Mouse (Mus musculus) adrenal gland, postnatal 25 days (tissue): ENCODE data around the gene Mreg. TPM values are rescaled to one million over a fixed set of nuclear protein-coding genes. Genes with fewer than 3 reads are reported as not detected.
A peak's percentile ranks its signal among the peaks of the same experiment; 100 is the strongest.

ENCODE experiments used
- DNase-seq: peaks from one replicate; pipeline ENCODE4 v3.0.0; 2021; ENCODE audit warnings: mixed read lengths
- total RNA-seq: library from RNA; stranded (reverse); gene quantifications from 2 replicates; pipeline ENCODE4 v1.2.3, GENCODE M21; 2021

The Mreg gene
- total RNA-seq, 1 experiment from 2014 or later, result 1.2 TPM

DNA sequence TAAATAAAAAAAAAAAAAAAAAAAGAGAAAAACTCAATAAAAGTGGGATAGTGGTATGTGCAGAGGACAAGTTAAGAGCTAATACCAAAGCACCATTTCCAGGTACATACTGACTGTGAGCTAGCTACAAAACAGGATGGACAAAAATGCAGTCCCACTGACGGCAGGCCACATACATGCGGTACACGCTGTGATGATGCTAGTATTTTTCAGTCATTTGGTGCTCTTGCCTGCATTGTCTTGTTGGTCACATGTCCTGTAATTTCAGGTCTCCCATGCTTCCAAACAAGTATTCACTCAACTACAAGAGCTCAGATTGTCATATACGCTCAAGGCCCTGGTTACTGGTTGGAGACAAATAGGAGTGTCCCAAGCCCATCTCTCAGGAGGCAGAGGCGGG, 15.4 kb upstream of the Mreg start:
- DNase-seq, result no peak

DNA sequence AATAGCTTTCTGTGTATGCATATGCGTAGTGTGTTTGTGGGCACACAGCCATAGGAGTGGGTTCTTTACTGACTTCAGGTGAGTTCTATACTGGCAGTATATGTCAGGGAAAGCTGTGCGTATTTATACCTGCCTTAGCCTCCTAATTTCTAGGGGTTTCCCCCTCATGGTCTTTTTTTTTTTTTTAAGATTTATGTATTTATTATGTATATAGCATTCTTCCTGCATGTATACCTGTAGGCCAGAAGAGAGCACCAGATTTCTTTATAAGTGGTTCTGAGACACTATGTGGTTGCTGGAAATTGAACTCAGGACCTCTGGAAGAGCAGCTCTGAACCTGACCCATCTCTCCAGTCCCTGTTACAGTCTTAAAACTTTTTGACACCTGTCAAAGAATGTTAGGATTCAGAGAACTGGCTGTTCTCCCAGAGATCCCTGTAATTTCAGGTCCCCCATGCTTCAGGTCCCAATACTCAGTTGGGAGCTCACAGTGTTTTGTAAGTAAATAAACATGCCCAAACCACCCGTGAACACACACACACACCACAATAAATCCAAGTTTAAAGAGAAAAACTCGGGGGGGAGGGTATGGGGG, 14.9 kb upstream of the Mreg start:
- DNase-seq, result no peak

DNA sequence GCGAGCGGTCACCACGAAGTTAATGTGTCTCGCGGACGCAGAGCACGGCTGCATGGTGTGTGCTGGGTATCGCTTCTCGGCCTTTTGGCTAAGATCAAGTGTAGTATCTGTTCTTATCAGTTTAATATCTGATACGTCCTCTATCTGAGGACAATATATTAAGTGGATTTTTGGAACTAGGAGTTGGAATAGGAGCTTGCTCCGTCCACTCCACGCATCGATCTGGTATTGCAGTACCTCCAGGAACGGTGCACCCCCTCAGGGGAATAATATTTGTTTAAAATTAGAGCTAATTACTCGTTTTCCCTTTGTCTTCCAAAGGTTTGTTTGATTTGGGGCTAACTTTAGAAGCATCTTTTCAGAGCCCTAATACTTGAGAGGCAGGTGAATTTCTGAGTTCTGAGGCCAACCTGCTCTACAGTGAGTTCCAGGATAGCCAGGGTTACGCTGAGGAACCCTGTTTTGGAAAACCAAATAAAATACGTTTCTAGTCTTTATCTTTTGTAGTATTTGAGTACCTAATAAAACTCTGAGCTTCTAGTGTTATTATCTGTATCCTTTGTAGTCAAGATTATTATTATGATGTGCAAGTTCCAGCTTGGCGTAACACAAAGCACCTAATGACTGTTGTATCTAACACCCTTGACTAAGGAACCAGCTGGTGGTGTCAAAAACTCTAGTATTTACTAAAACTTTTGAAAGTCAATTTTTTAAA, 14.2 kb upstream of the Mreg start:
- no peak for DNase-seq

DNA sequence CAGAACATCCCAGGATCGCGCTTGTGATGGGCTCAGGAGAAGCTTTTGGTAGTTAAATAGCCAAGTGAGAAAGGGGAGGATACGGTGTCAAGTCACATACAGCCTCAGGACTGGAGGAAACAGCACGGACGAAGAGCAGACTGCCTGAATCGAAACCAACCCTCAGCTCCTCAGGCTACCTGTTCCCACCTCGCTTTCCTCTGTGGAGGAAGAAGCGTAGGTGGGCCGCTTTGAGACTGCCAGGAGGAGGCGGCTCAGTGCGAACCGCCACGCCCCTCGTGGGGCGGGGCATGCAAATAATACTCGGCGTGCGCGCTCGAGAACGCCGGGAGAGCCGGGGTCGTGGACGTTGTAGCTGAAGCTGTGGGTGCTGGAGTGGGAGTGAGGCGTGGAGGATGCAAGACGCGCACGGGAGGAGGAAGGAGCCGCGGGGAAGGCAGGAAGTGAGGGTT, 13.6 kb upstream of the Mreg start:
- DNase-seq, result peak; percentile 81

DNA sequence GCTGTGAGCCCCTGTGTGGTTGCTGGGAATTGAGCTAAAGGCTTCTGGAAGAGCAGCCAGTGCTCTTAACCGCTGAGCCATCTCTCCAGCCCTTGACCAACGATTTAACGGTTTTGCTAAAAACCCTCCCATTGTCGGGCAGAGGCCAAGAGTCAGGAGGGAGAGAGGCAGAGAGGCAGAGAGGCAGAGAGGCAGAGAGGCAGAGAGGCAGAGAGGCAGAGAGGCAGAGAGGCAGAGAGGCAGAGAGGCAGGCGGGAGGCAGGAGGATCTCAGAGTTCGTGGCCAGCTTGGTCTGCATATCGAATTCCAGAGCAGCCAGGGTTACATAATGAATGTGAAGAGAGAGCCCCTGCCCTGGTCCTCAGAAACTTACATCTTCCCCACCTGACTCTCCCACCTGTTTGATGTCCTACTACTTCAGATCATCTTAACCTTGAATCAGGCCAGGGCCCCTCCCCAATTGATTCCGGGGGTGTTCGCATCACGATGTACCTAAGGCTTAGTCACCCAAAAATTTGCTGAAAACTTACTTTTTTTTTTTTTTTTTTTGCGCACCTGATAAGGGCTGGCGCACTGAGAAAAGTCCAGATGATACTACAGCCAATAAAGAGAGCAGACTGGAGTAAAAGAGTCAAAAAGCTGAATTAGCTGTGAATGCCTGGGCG, 13.1 kb upstream of the Mreg start:
- no peak for DNase-seq

DNA sequence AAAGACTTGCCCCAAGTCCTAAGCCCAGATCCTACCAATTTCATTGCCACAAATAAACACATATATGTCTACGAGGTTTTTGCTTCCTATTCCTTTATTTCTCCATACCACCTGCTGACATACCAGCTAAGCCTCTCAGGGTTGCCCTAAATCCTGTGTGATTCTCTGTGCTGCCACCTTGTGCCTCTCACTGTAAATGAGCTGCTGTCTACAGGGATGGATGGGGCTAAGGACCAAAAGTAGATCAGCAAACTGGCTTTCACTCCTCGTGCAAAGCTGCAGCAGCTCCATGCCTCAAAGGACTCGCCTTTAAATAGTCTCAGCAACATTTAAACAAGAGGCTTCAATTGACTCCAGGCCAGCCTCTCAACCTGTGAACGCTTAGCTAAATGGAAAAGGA, 7.9 kb upstream of the Mreg start:
- no peak for DNase-seq

DNA sequence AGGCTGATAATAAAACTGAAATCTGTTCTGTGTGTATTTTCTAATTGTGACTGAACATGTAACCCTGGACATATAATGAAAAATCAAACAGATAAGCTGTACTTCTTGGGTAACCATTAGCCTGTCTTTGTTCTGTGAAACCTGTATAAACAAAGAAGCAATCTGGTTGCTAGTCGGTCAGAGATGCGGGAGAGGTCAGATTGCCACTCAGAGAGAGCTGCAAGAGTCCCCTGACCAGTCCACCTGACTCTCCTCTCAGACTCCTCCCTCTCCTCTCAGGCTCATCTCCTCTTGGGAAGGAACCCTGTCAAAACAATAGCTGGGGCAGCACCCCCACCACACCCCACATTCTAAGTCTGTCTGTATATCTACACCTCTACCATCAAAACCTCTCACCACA, 7.0 kb upstream of the Mreg start:
- no peak for DNase-seq

DNA sequence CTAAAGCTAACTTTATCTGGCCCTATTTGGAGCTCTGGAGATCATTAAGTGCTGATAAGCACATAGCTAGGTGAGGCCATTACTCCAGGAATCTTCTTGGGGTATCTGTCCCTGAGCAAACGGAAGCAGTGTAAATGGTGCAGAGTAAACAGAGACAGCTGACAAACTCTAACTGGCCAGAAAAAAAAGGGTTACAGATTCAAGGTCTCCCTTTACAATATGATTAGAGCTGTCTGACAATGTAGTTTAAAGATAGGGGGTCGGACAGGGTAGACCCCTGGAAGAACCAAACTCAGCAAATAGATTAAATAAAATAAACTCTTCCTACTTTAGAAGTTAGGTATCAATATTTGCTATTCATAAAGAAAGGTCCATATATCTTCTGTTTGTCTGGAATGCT, 6.5 kb upstream of the Mreg start:
- DNase-seq, result no peak

DNA sequence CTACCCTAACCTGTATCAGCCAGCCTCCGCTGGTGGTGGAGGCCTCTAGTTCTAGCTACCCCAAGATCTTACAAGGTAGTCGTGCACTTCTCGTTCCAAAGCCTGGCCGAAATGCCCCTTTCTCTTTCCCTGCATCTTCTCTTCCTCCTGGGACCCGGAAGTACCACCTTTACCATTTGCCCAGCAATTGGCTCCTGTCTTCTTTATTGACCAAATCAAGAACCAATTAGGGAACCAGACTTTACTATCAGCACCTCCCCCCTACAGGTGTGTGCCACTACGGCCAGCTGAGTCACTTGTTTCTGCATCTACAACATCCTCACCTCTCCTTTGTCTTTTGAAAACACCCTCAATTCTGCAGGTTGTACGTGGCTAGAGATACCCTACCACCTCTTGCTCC, 4.7 kb upstream of the Mreg start:
- no peak for DNase-seq

DNA sequence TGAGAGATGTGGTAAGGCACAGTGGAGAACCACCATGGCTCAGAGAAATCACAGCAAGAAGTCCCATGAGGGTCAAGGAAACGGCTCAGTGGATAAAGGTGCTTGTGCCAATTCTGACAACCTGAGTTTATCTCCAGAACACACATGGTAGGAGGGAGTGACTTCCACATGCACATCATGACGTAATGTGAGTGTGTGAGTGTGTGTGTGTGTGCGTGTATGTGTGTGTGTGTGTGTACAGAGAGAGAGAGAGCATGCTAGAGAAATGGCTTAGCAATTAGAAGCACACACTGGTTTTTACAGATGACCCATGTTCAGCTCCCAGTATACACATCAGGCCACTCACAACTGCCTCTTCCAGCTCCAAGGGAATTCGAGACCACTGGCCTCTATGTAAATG, 3.1 kb upstream of the Mreg start:
- DNase-seq, result no peak

DNA sequence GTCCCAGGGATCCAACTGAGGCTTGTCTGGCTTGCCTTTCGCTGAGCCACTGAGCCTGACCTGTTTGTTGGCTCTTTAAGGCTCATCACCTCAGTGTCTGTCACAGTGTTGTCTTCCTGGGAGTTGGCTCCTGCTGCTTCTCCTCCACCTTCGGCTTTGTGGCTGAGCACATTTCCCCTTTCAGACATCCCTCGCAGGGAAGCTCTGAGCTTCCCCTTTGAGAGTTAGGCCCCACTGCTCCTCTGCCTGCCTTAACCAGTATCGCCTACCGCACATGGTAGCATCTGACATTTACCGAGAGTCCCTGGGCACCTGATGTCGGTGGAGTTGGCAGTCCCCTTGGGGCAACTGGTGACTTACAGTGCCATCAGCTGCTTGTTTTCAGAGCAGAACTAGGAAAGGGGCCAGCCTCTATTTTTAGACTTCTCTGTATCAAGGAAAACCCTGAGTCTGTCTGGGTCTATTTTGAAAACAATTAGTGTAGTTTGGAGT, 2.4 kb upstream of the Mreg start:
- no peak for DNase-seq

DNA sequence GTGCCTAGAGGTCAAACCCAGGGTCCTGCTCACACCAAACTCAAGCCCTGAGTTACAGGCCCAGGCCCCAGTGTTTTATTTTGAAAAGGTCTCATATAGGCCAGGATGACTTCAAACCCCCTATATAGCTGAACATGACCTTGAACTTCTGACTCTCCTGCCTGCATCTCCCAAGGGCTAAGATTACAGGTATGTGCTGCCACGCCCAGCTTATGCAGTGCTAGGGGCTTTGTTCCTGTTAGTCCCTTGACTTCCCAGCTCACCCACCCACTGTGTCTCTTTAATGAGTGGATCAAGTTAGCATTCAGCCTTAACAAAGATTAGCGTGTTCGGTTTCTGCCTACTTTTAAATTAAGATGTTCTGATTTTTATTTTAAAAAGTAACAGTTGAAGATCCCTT, 1.8 kb upstream of the Mreg start:
- no peak for DNase-seq

DNA sequence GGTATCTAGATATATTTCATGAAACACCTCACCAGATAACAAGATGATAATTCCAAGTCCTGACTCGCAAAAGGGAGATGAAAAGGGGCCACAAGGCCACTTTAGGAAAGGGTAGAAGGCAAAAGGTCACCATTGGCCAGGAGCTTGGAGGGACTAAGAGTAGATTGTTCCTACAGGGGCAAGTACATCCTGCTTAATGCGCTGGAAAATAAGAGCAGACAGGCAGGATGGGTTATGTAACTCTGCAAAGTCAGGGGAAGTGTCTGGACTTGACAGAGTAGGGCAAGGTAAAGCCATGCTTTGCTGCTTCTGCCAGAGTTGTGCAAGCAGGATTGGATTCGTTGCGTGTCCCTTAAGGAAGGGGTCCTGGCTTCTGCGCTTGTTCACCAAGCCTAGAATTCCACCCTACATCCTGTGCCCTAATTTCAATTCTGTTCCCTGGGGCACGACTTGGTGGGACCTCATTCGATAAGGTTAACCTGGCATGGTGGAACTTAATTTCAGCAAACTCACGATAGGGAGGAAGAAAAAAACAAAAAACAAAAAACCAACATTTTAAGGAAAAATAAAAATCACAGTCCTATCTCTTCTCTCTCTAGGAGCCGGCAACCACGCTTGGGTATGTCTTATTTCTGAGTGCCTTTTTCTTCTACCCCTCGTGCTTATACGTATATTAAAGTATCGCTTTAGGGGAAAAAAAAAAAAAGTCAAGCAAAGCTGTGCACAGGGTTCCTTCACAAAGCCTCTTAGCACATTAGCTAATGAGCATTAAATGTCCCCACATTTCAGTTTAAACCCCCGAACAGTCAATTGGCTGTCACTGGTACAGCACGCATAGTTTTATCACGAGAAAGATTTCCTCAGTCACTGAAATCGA, 1.1 kb downstream of the Mreg start:
- no peak for DNase-seq

DNA sequence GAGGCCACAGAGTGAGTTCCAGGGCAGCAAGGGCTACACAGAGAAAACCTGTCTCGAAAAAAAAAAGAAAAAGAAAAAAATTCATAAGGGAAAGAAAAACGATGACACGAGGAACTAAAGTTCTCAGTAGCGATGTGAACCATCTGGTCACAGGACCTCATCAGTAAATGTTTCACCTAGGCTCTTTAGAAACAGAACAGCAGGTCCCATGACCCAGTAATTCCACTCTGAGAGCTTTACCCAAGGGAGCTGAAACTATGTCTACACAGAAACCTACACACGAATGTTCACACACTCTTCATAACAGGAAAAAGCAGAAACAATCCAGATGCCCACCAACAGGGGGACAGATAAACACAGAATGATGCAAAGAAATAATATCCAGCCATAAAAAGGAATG, 4.0 kb downstream of the Mreg start:
- DNase-seq, result no peak

DNA sequence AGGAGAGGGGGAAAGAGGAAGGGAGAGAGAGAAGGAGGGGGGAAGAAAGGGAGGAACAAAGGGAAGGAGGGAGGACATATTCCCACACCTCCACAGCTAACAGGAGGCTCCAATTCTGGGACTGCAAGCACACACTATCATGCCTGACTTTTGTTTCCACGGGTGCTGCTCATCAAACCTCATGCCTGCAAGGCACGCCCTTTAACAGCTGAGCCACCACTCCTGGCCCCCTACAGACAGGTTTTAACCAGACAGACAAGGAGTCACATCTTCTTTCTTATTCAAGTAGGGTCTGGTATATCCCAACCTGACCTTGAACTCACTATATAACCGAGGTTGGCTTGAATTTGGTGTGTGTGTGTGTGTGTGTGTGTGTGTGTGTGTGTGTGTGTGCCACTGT, 7.0 kb downstream of the Mreg start:
- no peak for DNase-seq

DNA sequence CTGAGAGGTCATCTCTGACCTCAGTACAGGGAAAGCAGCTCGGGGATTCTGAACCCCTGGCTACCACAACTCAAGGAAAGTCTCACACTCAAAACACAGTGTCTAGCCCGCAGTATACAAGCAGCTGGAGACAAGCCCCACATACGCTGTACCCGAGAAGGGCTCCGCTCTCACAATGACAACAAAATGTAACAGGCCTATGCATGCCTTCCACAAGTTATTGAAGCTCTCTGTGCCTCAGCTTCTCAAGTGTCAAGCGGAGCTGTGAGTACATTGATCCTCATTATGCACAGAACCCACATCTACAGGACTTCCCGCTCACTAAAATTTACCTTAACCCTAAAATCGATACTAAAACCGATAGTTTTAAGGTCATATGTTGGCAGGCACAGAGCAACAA, 8.9 kb downstream of the Mreg start:
- no peak for DNase-seq

DNA sequence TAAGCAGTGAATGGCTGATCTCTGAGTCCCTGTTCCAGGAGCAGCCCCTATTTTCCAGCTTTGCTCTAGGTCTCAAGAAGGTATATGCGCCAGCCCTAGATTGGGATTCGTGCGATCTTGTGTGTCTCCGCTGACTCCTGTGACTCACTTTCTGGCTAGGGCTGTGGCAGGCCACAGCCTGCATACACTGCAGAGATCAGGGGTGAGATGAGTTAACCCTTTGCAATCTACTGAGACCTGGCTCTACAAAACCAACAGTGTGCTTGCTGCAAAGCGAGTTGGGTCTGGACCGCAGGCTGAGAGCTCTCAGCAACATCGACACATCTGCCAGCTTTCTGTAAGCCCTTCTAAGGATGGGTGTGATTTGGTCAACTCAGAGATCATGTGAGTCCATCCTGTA, 9.4 kb downstream of the Mreg start:
- no peak for DNase-seq

DNA sequence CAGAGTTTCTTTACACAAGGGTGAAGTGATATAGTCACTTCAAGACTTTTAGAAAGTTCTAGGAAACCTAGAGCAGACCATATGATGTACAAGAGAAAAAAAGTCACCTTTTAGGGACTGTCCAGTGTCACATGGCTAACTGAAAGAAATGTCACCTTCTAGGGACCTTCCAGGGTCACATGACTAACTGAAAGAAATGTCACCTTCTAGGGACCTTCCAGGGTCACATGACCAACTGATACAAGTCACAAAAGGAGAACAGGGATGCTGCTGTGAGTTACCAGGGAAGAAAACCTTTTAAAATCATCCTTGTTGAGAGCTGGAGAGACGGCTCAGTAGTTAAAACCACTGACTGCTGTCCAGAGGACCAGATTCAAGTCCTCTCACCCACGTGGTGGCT, 10.0 kb downstream of the Mreg start:
- no peak for DNase-seq

DNA sequence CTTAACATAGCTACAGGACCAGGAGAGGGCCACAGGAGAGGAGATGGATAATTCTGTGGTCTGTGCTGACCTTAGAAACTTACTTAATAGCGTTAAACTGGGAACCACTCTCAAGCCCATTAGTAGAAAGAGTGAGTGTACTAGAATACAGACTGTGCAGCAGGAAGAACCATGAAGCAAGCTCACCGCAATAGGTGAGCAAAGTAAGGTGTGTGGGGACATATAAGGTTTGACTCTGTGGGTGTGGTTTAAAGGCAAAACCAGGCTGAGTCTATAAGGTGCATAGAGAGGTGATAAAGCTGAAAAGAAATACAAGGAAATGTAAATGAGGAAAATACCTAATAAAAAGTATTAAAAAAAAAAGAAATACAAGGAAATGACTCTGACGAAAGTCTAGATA, 11.0 kb downstream of the Mreg start:
- no peak for DNase-seq

DNA sequence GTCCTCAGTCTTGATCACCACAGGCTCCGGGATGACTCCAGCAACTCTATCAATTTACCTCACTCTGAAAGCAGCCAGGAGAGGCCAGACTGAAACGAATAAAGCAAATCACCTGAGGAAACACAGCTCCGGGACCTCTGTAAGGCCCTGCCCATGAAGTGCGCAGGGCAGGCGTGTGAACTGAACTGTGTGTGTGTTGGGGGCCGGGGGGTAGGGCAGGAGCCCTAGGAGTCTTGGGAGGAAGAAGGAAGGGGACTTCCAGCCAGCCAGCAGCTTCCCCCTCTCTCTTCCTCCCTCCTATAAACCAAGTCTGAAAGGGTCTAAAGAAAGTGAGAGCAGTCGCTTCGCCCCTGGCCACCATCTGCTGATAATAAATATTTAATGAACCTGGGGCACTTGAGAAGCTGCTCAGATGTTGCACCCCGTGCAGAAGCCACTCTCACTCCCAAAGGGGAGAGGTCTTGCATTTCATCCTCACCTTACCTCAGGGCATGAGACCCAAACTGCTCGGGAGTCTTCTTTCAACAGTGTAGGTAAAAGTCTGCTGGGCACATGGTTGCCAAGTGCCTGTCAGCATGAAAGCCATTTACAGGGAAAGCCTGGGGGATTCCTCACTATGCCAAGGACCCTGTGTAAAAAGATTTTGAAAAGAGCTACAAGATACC, 13.8 kb downstream of the Mreg start:
- no peak for DNase-seq

DNA sequence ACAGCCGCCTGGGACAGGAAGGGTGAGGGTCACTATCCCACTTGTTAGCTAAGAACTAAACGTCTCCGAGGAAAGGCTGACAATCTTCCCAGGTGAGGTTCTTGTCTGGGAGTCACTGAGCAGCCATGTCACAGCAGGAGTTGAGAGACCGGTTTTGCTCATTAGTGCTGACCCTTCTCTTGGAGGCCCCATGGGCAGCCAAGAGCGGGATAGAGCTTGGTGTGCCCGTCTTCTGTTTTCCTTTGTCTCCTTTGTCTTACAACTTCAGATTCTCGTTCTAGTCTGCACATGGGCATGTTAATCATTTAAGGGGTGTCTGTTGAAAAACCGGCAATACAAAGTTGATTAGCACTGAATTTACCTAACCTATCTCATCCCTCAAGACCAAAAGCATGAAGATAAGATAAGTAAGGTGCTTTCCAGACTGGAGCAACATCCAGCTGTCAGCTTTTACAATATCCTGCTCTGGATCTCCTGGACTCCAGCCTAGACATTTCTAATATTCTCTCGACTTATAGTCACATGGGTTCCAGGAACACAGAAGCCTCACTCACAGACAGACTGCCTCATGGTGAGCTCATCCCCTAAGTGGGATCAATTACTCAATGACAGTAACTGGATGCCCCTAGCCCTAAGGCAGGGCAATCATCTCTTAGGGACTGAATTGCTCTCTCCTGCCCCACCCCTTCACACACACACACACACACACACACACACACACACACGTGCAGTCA, 15.3 kb downstream of the Mreg start:
- DNase-seq, result no peak
